Mouse (Mus musculus) T-helper 17 cell (primary cell): ENCODE measurements around the gene Ttc29.

Experiments used
- in situ Hi-C, 2 experiments: fragments of 300-600 bp; cut with MboI, MseI; formaldehyde crosslinking; loops; 1 replicate in 1 of 2; 2 replicates in 1 of 2; pipeline ENCODE4 v1.15.1; 2025; ENCODE audit warnings: high pct_unique_total_duplicates in 2 of 2

Gene Ttc29

GRCm38 (mm10) chr8:78277411-78277810, 64.3 kb downstream of the Ttc29 start:
- in situ Hi-C loops, result no loop called here

GRCm38 (mm10) chr8:78278598-78278997, 65.5 kb downstream of the Ttc29 start:
- in situ Hi-C loops, result no loop called here

- in situ Hi-C loops, result no loop called here
Observed at GRCm38 (mm10) chr8:78284805-78285204, 71.7 kb downstream of the Ttc29 start.

GRCm38 (mm10) chr8:78285366-78285765, 72.3 kb downstream of the Ttc29 start:
- in situ Hi-C loops, result no loop called here

- in situ Hi-C loops, result no loop called here
Observed at GRCm38 (mm10) chr8:78289374-78289971, 76.4 kb downstream of the Ttc29 start.

- in situ Hi-C loops, result no loop called here
Observed at GRCm38 (mm10) chr8:78290274-78290673, 77.2 kb downstream of the Ttc29 start.

GRCm38 (mm10) chr8:78295494-78295893, 82.4 kb downstream of the Ttc29 start:
- in situ Hi-C loops, result no loop called here

GRCm38 (mm10) chr8:78303579-78303978, 90.5 kb downstream of the Ttc29 start:
- in situ Hi-C loops, result loop anchor here in 1 of 2 experiments (5.0 kb wide), 1 partner anchor 91 kb away; the partner anchor contains the start of gene Ttc29

GRCm38 (mm10) chr8:78306604-78307003, 93.5 kb downstream of the Ttc29 start:
- in situ Hi-C loops, result no loop called here

GRCm38 (mm10) chr8:78307131-78307530, 94.0 kb downstream of the Ttc29 start:
- in situ Hi-C loops, result no loop called here

- in situ Hi-C loops, result no loop called here
Observed at GRCm38 (mm10) chr8:78309539-78309938, 96.4 kb downstream of the Ttc29 start.

- in situ Hi-C loops, result no loop called here
Observed at GRCm38 (mm10) chr8:78315576-78315975, 102.5 kb downstream of the Ttc29 start.

GRCm38 (mm10) chr8:78317666-78318065, 104.6 kb downstream of the Ttc29 start:
- in situ Hi-C loops, result no loop called here

- in situ Hi-C loops, result no loop called here
Observed at GRCm38 (mm10) chr8:78323391-78323790, 110.3 kb downstream of the Ttc29 start.

- in situ Hi-C loops, result loop anchor here in 1 of 2 experiments (5.0 kb wide), 1 partner anchor 69 kb away; no protein-coding TSS in a partner anchor
Observed at GRCm38 (mm10) chr8:78340689-78341529, 127.8 kb downstream of the Ttc29 start.

GRCm38 (mm10) chr8:78342151-78342550, 129.1 kb downstream of the Ttc29 start:
- in situ Hi-C loops, result loop anchor here in 1 of 2 experiments (5.0 kb wide), 1 partner anchor 70 kb away; no protein-coding TSS in a partner anchor

- in situ Hi-C loops, result loop anchor here in 1 of 2 experiments (5.0 kb wide), 1 partner anchor 72 kb away; no protein-coding TSS in a partner anchor
Observed at GRCm38 (mm10) chr8:78344006-78344405, 130.9 kb downstream of the Ttc29 start.

GRCm38 (mm10) chr8:78345705-78346104, 132.6 kb downstream of the Ttc29 start:
- in situ Hi-C loops, result no loop called here

- in situ Hi-C loops, result no loop called here
Observed at GRCm38 (mm10) chr8:78346131-78346621, 133.1 kb downstream of the Ttc29 start.

GRCm38 (mm10) chr8:78353902-78354301, 140.8 kb downstream of the Ttc29 start:
- in situ Hi-C loops, result no loop called here

GRCm38 (mm10) chr8:78354801-78355200, 141.7 kb downstream of the Ttc29 start:
- in situ Hi-C loops, result no loop called here

GRCm38 (mm10) chr8:78390756-78391155, 177.7 kb downstream of the Ttc29 start:
- in situ Hi-C loops, result no loop called here
